Mouse (Mus musculus) Patski (cell line): ENCODE measurements around the gene Slc22a21. TPM values are rescaled to one million over a fixed set of nuclear protein-coding genes. Genes with fewer than 3 reads are reported as not detected.

ENCODE experiments used
- ATAC-seq: fragments of 100-300 bp; one replicate; pipeline ENCODE4 v1.8.0; 2021
- CTCF ChIA-PET: fragments of 350-600 bp; sonication (Branson Sonifier 250); formaldehyde crosslinking; loops from one replicate; lab custom pipeline; 2022; ENCODE audit warnings: inconsistent platforms; lab: Charles Lee
- POLR2A ChIA-PET: fragments of 350-600 bp; sonication (Branson Sonifier 250); formaldehyde crosslinking; loops from one replicate; lab custom pipeline; 2022; ENCODE audit warnings: antibody characterized with exemption, inconsistent platforms; lab: Charles Lee
- DNase-seq: peaks from one replicate; pipeline ENCODE4 v3.0.0-alpha.2; 2011; ENCODE audit warnings: low read depth, low spot score
- H3K27me3 ChIP-seq: fragments of 371-371 bp; one replicate; pipeline ENCODE4 v1.5.1; 2021
- CTCF ChIP-seq: fragments of 100-300 bp; IDR thresholded peaks from one replicate; pipeline ENCODE4 v1.5.1; 2021
- in situ Hi-C: fragments of 300-500 bp; cut with MboI; formaldehyde crosslinking; loops from 3 replicates; pipeline ENCODE4 v1.11.1; 2018; ENCODE audit warnings: low pct_unique_long_range_greater_than_20kb, mixed read lengths
- polyA plus RNA-seq: library from polyadenylated mRNA; unstranded; gene quantifications from one replicate; pipeline ENCODE4 v1.2.3, GENCODE M21; 2021

Slc22a21 gene
- polyA plus RNA-seq = 3.4 TPM

DNA sequence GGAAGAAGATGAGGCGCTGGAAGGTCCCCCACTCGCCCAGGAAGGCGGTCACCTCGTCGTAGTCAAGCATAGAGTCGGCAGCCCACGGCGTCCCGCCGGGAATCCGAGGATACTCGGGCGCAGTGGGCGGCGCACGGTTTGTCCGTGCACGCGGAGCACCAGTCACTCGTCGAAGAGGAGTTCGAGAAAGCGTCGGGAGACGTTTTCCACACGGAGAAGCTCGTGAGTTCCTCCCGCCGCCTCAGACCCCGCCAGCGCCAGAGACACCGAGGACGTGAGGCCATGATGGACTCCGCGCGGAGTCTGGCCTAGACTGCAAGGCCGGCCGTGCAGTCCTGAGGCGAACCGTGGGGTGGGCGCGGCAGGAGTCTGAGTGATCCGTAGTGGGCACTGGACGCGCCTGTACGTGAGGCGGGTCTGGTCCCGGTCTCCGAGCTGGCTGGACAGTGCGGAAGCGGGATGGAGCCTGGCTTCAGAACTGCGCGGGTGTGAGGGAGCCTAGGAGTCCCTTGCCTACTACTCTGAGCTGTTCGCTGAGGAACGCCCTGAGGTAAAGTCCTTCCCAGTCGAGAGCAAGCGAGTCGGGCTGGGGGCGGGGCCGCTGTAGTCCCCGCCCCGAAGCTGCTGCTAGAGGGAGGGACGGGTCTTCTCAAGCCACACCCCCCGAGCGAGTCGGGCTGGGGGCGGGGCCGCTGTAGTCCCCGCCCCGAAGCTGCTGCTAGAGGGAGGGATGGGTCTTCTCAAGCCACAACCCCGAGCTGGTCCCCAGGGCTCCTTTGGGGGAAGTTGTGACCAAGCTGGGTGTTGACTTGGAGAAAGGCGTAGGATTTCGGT, at the start of gene Slc22a21:
Gene Slc22a21, minus strand, starts transcription at position 545 of the 834 bp plus-strand sequence.
- no peak for TF ChIP-seq CTCF
- peaks cover 10% of the 10 kb centered on the region for H3K27me3 ChIP-seq
- POLR2A ChIA-PET = interaction anchor here (0.5 to 0.6 kb wide), 2 partner anchors 390 to 461 kb away, joined by 3 to 5 read pairs; no protein-coding TSS in a partner anchor
- peak; percentile 26 for ATAC-seq
- CTCF ChIA-PET = no interaction called here
- DNase-seq = no peak
- in situ Hi-C loops = no loop called here

DNA sequence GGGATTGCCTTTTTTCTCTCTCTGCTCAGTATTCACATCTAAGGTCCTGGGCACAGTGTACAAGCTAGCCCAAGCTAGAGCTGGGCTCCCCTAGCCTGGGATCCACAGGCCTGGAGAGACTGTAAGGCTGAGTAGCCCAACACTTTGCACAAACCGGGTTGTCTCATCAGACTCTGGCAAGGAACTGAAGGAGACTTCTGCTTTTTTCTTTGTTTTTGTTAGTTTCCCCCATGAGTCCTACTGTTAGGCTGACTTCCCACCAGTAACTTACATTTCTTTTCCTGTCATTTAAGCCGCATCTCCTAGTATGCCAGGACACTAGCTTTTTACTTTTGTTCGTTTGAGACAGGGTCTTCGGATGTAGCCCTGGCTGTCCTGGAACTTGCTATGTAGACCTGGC, 48.9 kb upstream of the Slc22a21 start:
- no peak for TF ChIP-seq CTCF
- ChIA-PET POLR2A (no interaction called here), CTCF (interaction anchor here (1.1 to 1.5 kb wide), 3 partner anchors 25 to 57 kb away, joined by 3 read pairs; no protein-coding TSS in a partner anchor)
- in situ Hi-C loops = no loop called here
- DNase-seq = no peak
- no peaks in the 10 kb centered on the region for H3K27me3 ChIP-seq
- no peak for ATAC-seq

DNA sequence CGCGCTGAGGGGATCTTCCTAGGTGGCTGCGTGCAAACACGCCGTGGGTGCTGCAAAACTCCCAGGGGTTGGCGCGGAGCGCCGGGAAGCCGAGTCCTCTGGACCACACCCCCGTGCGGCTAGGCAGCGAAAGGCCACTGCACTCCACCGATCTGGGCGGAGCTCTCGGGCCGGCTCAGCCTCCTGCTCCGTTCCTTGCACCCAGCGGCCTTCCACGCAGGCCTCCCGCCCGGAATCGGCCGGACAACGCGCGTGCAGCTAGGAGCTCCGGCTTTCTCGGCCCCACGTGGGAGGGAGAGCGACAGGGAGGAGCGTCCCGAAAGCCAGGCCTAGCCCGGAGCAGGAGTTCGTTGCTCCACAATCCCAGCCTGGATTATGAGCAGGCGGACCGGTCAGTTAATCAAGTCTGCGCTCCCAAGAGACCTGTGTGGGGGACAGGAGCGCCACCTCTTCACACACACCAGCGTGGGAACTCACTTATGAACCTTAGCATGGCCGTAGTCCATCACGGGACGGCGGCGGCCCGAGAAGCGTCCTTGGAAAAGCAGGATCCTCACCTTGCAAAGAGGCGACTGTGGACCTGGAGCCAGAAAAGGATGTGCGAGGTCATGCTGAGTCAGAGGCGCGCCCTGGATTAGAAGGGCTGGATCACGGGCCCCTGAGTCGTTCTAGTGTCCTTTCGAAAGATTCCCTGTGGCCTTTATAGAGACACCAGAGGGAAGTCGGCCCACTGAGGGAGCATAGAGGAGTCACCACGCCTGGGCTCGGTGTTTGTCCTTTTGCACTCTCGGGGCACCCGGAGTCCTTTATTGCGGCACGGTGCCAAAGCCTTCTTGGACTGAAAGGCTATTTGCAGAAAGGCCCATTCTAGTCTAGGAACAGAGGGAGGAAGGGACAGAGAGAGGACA, 48.2 kb upstream of the Slc22a21 start, which contains the start of gene Slc22a4:
Gene Slc22a4, minus strand, starts transcription at position 47 of the 908 bp plus-strand sequence.
- DNase-seq = no peak
- in situ Hi-C loops = no loop called here
- no peaks in the 10 kb centered on the region for H3K27me3 ChIP-seq
- no peak for TF ChIP-seq CTCF
- ChIA-PET CTCF (interaction anchor here (1.4 to 1.5 kb wide), 3 partner anchors 26 to 32 kb away, joined by 3 to 4 read pairs (median 3); no protein-coding TSS in a partner anchor), POLR2A (no interaction called here)
- peak; percentile 76 for ATAC-seq

DNA sequence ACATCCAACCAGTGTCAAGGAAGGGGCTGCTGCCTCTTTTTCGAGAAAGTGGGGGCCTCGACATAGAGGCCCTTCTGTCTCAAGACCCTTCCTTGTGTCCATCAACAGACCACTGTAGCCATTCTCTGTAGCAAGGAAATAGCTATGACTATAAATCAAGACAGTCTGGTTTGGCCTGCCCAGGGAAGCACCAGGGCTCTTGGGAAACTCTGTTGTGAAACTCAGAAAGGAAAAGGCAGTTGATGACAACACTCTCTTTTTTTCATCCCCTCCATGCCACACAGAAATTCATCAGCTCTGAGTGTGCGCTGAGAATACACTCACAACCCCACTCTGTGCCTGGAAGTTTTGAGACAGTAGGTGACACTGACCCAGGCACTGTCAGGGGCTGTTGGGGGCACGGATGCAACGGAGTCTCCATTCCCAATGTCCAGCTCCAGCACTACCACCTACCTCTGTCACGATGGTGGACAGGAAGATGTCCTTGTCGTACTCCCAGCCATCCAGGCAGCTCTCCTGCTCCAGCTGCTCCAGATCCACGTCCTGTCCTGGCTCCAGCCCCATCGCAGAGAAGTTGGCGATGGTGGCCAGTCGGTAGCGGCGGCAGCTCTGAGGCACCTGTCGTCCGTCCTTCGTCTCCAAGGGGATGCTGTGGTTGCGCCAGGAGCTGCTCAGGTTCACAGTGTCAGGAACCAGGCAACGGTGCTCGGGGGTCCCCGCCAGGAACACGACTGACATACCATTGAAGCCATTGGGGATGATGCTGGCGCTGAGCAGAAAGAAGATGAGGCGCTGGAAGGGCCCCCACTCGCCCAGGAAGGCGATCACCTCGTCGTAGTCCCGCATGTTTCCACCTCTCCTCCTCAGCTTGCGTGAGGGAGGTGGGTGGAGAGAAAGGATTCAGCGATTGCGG, 47.3 kb upstream of the Slc22a21 start:
- no peak for TF ChIP-seq CTCF
- H3K27me3 ChIP-seq = no peaks in the 10 kb centered on the region
- ChIA-PET POLR2A (no interaction called here), CTCF (interaction anchor here (1.1 to 1.6 kb wide), 3 partner anchors 16 to 33 kb away, joined by 3 to 7 read pairs (median 4); no protein-coding TSS in a partner anchor)
- no peak for DNase-seq
- no peak for ATAC-seq
- in situ Hi-C loops = no loop called here

DNA sequence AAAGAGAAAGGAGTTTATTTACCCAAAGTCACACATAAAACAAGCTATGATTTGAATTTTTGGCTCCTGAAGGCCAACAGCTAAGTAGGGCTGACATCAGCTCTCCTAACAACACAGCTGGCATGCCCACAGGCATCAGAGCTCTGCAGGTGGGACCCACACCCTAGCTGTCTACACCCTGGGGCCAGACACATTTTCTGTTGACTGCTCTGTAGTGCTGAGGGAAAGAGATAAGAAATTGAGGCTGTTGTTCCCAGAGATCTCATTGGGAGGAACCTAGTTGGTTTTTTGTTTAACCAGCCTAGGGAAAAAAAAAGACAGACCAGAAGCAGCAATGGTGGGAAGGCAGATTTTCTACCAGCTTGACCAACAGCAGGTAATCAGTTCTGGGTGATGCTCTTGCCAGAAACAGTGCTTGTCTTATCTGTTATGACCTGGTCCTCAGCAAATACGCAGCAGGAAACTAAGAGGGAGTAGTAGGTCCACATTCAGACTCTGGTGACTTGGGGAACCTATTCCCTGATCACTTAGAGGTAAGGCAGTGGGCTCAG, 46.4 kb upstream of the Slc22a21 start:
- in situ Hi-C loops = no loop called here
- H3K27me3 ChIP-seq = no peaks in the 10 kb centered on the region
- ATAC-seq (no peak), DNase-seq (no peak)
- no peak for TF ChIP-seq CTCF
- ChIA-PET POLR2A (no interaction called here), CTCF (interaction anchor here (1.1 to 1.6 kb wide), 3 partner anchors 15 to 33 kb away, joined by 3 to 7 read pairs (median 4); no protein-coding TSS in a partner anchor)

DNA sequence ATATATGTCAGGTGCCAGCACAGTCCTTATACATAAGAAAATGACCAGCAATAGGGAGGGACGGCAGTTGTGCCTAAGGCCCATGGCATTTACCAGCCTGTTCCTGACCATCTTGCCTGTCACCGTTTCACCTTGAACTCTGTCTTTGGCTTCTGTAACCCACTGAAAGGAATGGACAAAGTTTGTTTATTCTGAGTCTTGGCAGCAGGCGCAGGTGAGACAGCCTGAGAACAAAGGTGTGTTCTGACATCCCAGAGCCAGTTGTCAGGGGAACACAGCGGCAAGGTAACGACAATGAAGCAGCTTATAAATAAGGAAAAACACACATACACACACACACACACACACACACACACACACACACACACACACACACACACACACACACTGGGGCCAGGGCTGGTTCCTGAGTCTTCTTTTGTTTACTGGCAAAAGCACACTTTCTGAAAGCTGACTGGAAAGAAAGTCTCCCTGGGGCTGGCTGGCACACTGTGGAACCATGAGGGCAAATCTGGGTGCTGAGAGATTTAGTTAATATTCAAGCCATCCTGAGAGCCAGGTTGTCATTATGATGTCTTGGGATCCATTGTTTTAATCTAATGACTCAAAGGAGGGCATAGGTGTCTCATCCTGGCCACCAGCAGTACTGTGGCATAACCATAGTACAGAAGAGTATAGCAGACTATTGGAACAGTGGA, 41.4 kb upstream of the Slc22a21 start:
- CTCF ChIA-PET = no interaction called here
- DNase-seq (no peak), ATAC-seq (peak; percentile 11)
- H3K27me3 ChIP-seq = no peaks in the 10 kb centered on the region
- TF ChIP-seq CTCF = no peak
- in situ Hi-C loops = no loop called here
- POLR2A ChIA-PET = interaction anchor here (0.6 kb wide), 1 partner anchor 102 kb away, joined by 3 read pairs; no protein-coding TSS in a partner anchor

DNA sequence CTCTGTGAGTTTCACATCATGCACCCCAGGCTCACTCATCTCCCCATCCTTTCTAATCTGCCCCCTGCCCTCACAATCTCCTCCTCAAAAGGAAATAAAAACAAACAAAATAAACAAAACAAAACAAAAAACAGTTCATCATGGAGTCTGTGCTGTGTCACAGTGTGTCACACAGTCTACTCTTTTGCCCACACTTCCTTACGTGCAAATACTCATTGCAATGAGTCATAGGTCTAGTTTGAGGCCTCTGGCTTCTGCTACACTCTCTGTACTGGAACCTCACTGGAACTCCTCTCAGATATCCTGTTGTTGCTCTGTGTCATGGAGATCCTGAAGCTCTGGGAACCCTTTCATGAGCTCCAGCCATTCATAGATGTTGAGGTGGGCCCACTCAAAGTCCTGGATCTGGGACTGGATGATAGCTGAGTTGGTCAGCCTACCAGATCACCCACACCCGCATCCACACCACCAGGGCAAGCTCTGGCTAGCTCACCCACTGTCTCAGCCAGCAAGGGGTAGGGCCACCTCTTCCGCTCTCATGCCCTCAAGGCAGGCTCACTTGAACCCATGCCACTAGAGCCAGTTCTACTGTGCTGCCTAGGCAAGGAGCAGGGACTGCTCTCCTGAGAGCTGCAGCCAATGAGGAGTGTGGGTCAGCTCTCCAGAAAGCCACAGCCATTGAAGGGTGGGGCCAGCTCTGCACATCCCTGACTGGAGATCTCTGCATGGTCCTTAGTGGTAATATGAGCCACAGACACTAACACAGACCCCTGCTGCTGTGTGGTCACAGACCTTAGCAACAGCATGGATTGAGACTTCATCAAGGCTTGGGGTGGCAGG, 39.0 kb upstream of the Slc22a21 start:
- TF ChIP-seq CTCF = no peak
- ChIA-PET CTCF (interaction anchor here (1.0 to 1.8 kb wide), 2 partner anchors 14 to 74 kb away, joined by 3 to 9 read pairs; no protein-coding TSS in a partner anchor), POLR2A (interaction anchor here (0.6 kb wide), 1 partner anchor 16 kb away, joined by 3 read pairs; no protein-coding TSS in a partner anchor)
- H3K27me3 ChIP-seq = no peaks in the 10 kb centered on the region
- DNase-seq = no peak
- ATAC-seq = no peak
- in situ Hi-C loops = no loop called here

DNA sequence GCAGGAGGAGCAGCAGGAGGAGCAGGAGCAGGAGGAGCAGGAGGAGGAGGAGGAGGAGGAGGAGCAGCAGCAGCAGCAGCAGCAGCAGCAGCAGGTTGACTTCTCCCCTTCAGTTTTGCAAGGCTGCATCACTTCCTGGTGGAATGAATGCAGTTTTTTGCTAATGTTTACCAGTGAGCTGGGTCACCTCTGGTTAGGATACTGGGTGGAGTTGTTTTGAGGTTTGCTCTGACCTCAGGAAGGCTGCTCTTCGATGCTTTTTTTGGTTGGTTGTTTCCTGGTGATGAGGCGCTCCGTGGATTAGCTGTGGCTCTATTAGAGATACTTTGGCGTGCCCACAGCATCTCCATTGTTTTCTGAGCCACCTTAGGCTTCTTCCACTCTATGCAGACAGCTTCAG, 37.5 kb upstream of the Slc22a21 start:
- no peak for DNase-seq
- CTCF ChIA-PET = no interaction called here
- no peak for ATAC-seq
- no peaks in the 10 kb centered on the region for H3K27me3 ChIP-seq
- TF ChIP-seq CTCF = no peak
- POLR2A ChIA-PET = interaction anchor here (0.7 kb wide), 2 partner anchors 13 to 141 kb away, joined by 3 to 4 read pairs; no protein-coding TSS in a partner anchor
- in situ Hi-C loops = no loop called here
